Mouse (Mus musculus) limb, embryonic 14.5 days (tissue): Measurements from ENCODE around the gene Arel1. TPM values are rescaled to one million over a fixed set of nuclear protein-coding genes. Genes with fewer than 3 reads are reported as not detected.

ENCODE experiments used
- ATAC-seq: fragments of 200-750 bp; cut with Nextera tagmentation; 2 replicates; pipeline ENCODE4 v1.8.0; 2017; ENCODE audit warnings: low read depth, moderate number of reproducible peaks, moderate TSS enrichment; ENCODE audit not compliant: low FRiP score
- DNase-seq: peaks from one replicate; pipeline ENCODE4 v3.0.0-alpha.2; 2015; ENCODE audit warnings: low spot score
- H3K27ac ChIP-seq: fragments of 300-500 bp; sonication (generic); replicated peaks from 2 replicates; pipeline ENCODE4 v1.5.1; 2014; ENCODE audit warnings: low read depth, mild to moderate bottlenecking, low read length, moderate library complexity, mixed read lengths
- H3K27me3 ChIP-seq: fragments of 300-500 bp; sonication (generic); 2 replicates; pipeline ENCODE4 v1.6.1; 2014; ENCODE audit warnings: low read length, mixed read lengths; ENCODE audit not compliant: control insufficient read depth, insufficient read depth
- H3K36me3 ChIP-seq: fragments of 300-500 bp; sonication (generic); 2 replicates; pipeline ENCODE4 v1.6.1; 2014; ENCODE audit warnings: mild to moderate bottlenecking, low read length, moderate library complexity, mixed read lengths; ENCODE audit not compliant: control insufficient read depth, insufficient read depth
- H3K4me1 ChIP-seq: fragments of 300-500 bp; sonication (generic); 2 replicates; pipeline ENCODE4 v1.6.1; 2014; ENCODE audit warnings: antibody characterized with exemption, low read length, mixed read lengths; ENCODE audit not compliant: control insufficient read depth, insufficient read depth
- H3K4me2 ChIP-seq: fragments of 300-500 bp; sonication (generic); replicated peaks from 2 replicates; pipeline ENCODE4 v1.6.1; 2014; ENCODE audit warnings: low read depth, mild to moderate bottlenecking, low read length, moderate library complexity; ENCODE audit not compliant: severe bottlenecking
- H3K4me3 ChIP-seq: fragments of 300-500 bp; sonication (generic); replicated peaks from 2 replicates; pipeline ENCODE4 v1.5.1; 2014; ENCODE audit warnings: low read length
- H3K9ac ChIP-seq: fragments of 300-500 bp; sonication (generic); 2 replicates; pipeline ENCODE4 v1.6.1; 2014; ENCODE audit warnings: mild to moderate bottlenecking, low read depth, low read length, moderate library complexity; ENCODE audit not compliant: severe bottlenecking
- H3K9me3 ChIP-seq: fragments of 300-500 bp; sonication (generic); 2 replicates; pipeline ENCODE4 v1.6.1; 2016; ENCODE audit warnings: low read length; ENCODE audit not compliant: control insufficient read depth
- POLR2A ChIP-seq: fragments of 200-500 bp; IDR thresholded peaks from 2 replicates; pipeline ENCODE4 v1.8.0; 2012; ENCODE audit warnings: inconsistent platforms, mild to moderate bottlenecking, moderate library complexity, borderline replicate concordance; ENCODE audit not compliant: insufficient read depth, insufficient read length; ENCODE audit errors: extremely low read depth
- WGBS: fragments of 180-500 bp; shearing (Covaris S2); extraction: QIAGEN DNeasy Blood & Tissue Kit; methylation state at CpG from one replicate; pipeline ENCODE4 v1.1.7; 2014; 5-methylcytosine and 5-hydroxymethylcytosine counted together
- polyA plus RNA-seq, 2 experiments: library from polyadenylated mRNA; depleted of rRNA in 1 of 2; stranded (reverse) in 1 of 2; unstranded in 1 of 2; fragments of >200 nt; fragmentation: Nextera tagmentation in 1 of 2; extraction: Ambion mirVana in 1 of 2; gene quantifications; 2 replicates each; pipeline versions ENCODE4 v1.2.1 to v1.2.3; 2012 to 2014

Gene Arel1
- polyA plus RNA-seq, 2 experiments = 13.9 to 24.5 TPM

- Histone ChIP-seq H3K27ac (no peak overlapping the region), H3K36me3 (peaks cover 83% of the 10 kb centered on the region), H3K4me1 (no peaks in the 10 kb centered on the region), H3K27me3 (no peaks in the 10 kb centered on the region), H3K9ac (no peak overlapping the region), H3K9me3 (no peaks in the 10 kb centered on the region), H3K4me3 (no peak overlapping the region), H3K4me2 (no peak overlapping the region)
- DNase-seq (no peak), ATAC-seq (no peak)
- 85% methylated on average over 8 of the region's 8 CpGs for WGBS
- no peak for TF ChIP-seq POLR2A
Measured at GRCm38 (mm10) chr12:84921881-84922419, 48.8 kb downstream of the Arel1 start.

GRCm38 (mm10) chr12:84918809-84919208, 51.9 kb downstream of the Arel1 start:
- Histone ChIP-seq H3K27me3 (no peaks in the 10 kb centered on the region), H3K27ac (no peak overlapping the region), H3K4me1 (peaks cover 20% of the 10 kb centered on the region), H3K4me2 (no peak overlapping the region), H3K4me3 (no peak overlapping the region), H3K36me3 (peaks cover 60% of the 10 kb centered on the region), H3K9me3 (no peaks in the 10 kb centered on the region), H3K9ac (no peak overlapping the region)
- ATAC-seq (no peak), DNase-seq (no peak)
- 74% methylated on average over 6 of the region's 6 CpGs for WGBS
- TF ChIP-seq POLR2A = no peak

- Histone ChIP-seq H3K9ac (no peak overlapping the region), H3K36me3 (peaks cover 51% of the 10 kb centered on the region), H3K9me3 (no peaks in the 10 kb centered on the region), H3K27ac (no peak overlapping the region), H3K27me3 (no peaks in the 10 kb centered on the region), H3K4me2 (no peak overlapping the region), H3K4me1 (peaks cover 23% of the 10 kb centered on the region), H3K4me3 (no peak overlapping the region)
- ATAC-seq (no peak), DNase-seq (no peak)
- TF ChIP-seq POLR2A = no peak
- 79% methylated on average over 3 of the region's 3 CpGs for WGBS
Measured at GRCm38 (mm10) chr12:84917799-84918198, 52.9 kb downstream of the Arel1 start.

- Histone ChIP-seq H3K9ac (no peak overlapping the region), H3K4me3 (no peak overlapping the region), H3K9me3 (no peaks in the 10 kb centered on the region), H3K27ac (no peak overlapping the region), H3K4me1 (peaks cover 23% of the 10 kb centered on the region), H3K4me2 (no peak overlapping the region), H3K36me3 (peaks cover 27% of the 10 kb centered on the region), H3K27me3 (no peaks in the 10 kb centered on the region)
- no peak for TF ChIP-seq POLR2A
- ATAC-seq = no peak
- no peak for DNase-seq
- 64% methylated on average over 5 of the region's 5 CpGs for WGBS
Measured at GRCm38 (mm10) chr12:84914959-84915358, 55.7 kb downstream of the Arel1 start.

GRCm38 (mm10) chr12:84912652-84913104, 58.0 kb downstream of the Arel1 start:
- DNase-seq = no peak

More at GRCm38 (mm10) chr12:84912652-84913104, 58.0 kb downstream of the Arel1 start:
- Histone ChIP-seq H3K9me3 (no peaks in the 10 kb centered on the region), H3K27me3 (no peaks in the 10 kb centered on the region), H3K9ac (no peak overlapping the region), H3K4me3 (no peak overlapping the region), H3K36me3 (peaks cover 5% of the 10 kb centered on the region), H3K4me2 (no peak overlapping the region), H3K4me1 (peaks cover 23% of the 10 kb centered on the region), H3K27ac (no peak overlapping the region)
- TF ChIP-seq POLR2A = no peak
- WGBS = 84% methylated on average over 4 of the region's 4 CpGs
- ATAC-seq = no peak
